Mouse (Mus musculus) liver, embryonic 14.5 days (tissue): Measurements from ENCODE around the gene AC131692.1.

ENCODE experiments used
- CTCF ChIP-seq: IDR thresholded peaks from 2 replicates; pipeline ENCODE4 v1.5.1; 2016; ENCODE audit warnings: antibody characterized with exemption, low read depth, control low read depth
- EP300 ChIP-seq: IDR thresholded peaks from 2 replicates; pipeline ENCODE4 v1.6.1; 2016; ENCODE audit warnings: antibody characterized with exemption, low read depth

DNA sequence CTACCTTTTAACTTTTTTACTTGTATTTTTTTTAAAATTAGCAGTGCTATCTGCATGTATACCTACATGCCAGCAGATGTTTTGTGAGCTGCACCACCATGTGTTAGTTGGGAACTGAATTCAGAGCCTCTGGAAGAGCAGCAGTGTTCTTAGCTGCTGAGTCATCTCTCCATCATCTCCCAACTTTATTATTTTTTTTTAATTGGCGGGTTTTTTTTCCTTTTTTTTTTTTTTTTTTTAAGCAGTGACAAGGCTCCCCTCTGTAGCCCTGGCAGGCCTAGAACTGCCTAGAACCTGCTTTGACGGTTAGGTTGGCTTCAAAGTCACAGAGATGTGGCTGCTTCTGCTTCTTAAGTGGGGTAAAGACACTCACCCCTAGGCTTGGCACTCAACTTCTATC, 30.7 kb downstream of the AC131692.1 start:
- TF ChIP-seq CTCF (no peak), EP300 (no peak)
